Mouse (Mus musculus): ENCODE results near the gene Nme6. TPM values are rescaled to one million over a fixed set of nuclear protein-coding genes. Genes with fewer than 3 reads are reported as not detected.
"Not testable (repeated sequence)": the region's sequence is repeated elsewhere in the genome, so short reads cannot be mapped to it uniquely, and the experiment has no call there.

The Nme6 gene
- polyA plus RNA-seq (2015; fragmentation: Nextera tagmentation; extraction: Ambion mirVana), result 88.4 and 96.6 TPM in 2 replicates

DNA sequence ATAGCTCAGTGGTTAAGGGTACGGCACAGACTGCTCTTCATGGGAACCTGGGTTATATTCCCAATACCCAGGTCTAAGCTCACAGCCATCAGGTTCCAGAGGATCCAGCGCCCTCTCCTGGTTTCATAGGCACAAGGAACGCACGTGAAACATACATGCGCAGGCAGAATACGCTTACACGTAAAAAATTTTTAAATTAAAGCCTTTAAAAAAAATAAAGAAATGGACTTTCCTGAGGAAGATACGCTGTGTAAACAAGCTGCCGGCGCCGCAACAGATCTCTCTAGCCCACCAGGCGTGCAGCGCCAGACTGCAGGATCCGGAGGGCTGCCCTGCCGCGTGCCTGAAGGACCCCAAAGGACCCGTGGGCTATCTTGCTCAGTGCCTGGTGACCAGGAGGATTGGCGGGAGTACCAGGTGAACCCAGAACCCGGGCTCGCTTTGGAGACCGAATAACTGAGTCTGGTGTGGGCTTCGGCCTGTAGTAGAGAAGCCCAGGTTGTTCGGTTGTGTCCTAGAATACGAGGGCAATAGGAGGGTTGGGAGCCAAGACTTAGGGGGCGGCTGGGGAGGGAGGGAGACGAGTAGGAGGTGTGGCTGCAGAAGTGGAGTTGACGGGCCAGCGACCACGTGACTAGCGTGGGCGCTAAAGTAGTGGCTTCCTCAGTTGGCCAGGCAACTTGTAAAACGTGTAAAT, at the start of gene Nme6:
Gene Nme6 (plus strand): TSS at position 359 of the 697 bp plus-strand sequence.
- Histone ChIP-seq H3K27me3 (replicated peaks) (no peaks in the 10 kb centered on the region), H3K27ac (peak within 1 kb of the TSS; percentile 61), H3K9me3 (no peaks in the 10 kb centered on the region), H3K4me3 (replicated peaks) (peak within 1 kb of the TSS; percentile 54), H3K9ac (peak within 1 kb of the TSS; percentile 56), H3K4me2 (replicated peaks) (peak within 1 kb of the TSS; percentile 90), H3K4me1 (replicated peaks) (peaks cover 4% of the 10 kb centered on the region), H3K36me3 (no peaks in the 10 kb centered on the region)
- peak; percentile 99 for ATAC-seq
- WGBS, result under 1% methylated on average over 32 of the region's 32 CpGs

DNA sequence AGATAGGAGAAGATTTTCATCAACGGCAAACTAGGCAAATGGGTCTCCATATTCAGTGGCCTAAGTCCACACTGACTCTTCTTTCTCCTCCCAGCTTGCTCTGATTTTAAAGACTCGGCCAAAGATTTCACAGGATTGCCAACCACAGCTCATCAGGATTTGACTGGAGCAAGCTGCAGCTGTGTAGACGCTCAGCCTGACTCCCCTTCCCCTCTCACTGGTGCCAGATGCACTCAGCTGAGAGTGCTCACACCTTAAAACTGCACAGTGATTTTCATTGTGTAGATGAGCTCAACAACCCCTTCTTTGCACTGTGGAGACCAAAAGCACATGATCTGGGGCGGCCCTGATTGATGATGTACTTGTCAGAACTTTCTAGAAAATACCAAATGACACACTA, 42.0 kb upstream of the Nme6 start, which contains the start of gene Fbxw27:
Gene Fbxw27 (minus strand): TSS at position 101 of the 400 bp plus-strand sequence.
- not testable (repeated sequence) for H3K4me1 ChIP-seq (replicated peaks); H3K9me3 ChIP-seq; H3K4me3 ChIP-seq (replicated peaks); H3K9ac ChIP-seq; H3K36me3 ChIP-seq; H3K4me2 ChIP-seq (replicated peaks); H3K27ac ChIP-seq; ATAC-seq; H3K27me3 ChIP-seq (replicated peaks)
- WGBS, result 84% methylated on average over 4 of the region's 4 CpGs

DNA sequence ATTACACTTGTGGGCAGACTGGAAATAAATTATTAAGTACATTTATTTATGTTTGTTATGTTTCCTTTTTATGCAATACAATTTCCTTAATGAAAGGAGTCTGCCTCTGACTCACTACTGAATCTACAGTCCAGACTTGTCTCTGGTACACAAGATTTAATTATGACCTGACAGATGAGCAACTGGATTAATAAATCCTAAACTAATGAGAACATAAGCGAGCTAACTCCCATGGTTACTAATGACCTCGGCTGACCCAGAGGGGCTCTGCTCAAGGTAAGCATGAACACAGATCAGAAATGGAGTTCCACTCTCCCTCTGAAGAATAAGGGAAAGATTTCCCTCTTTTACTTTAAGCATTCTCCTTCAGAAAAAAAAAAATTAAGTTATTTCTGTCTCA, 37.3 kb upstream of the Nme6 start:
- Histone ChIP-seq H3K36me3 (no peaks in the 10 kb centered on the region), H3K9me3 (no peaks in the 10 kb centered on the region), H3K27me3 (replicated peaks) (no peaks in the 10 kb centered on the region), H3K27ac (no peak overlapping the region), H3K4me3 (replicated peaks) (no peak overlapping the region), H3K4me2 (replicated peaks) (no peak overlapping the region), H3K9ac (no peak overlapping the region), H3K4me1 (replicated peaks) (no peaks in the 10 kb centered on the region)
- 63% methylated on average over 2 of the region's 2 CpGs for WGBS
- ATAC-seq, result no peak

DNA sequence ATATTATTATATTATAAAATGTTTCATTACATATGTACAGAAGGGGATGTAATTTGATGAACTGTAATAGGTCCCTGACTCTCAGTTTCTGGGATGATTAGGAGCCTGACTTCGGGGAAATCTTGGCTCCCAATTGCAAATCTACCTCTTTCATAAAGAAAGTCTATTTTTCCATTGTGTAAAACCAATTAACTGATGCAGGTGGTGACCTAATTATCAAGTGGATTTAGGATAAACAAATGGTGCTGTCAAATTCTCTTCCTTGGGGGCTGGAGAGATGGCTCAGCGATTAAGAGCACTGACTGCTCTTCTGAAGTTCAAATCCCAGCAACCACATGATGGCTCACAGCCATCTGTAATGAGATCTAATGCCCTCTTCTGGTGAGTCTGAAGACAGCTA, 36.7 kb upstream of the Nme6 start:
- WGBS, result 86% methylated on average over 2 of the region's 2 CpGs

DNA sequence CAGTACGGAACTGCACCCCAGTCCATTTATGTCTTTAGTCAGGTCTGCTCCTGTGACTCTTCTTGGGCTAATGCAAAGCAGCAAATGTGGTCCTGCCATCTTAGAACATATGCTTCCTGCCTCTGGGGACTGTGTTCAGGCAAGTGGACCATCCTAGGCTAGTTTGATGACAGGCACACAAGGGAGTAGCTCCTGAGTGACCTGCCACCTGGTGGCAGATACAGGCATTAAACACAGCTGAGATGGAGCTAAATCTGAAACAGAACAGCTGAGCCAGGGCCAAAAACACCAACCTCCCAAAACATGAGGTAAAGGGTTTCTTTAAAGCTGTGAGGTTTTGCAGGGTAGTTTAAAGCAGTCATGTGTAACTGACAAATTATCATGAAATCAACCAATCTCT, 34.5 kb upstream of the Nme6 start:
- Histone ChIP-seq H3K27ac (no peak overlapping the region), H3K4me3 (replicated peaks) (no peak overlapping the region), H3K9ac (no peak overlapping the region), H3K36me3 (no peaks in the 10 kb centered on the region), H3K9me3 (no peaks in the 10 kb centered on the region), H3K27me3 (replicated peaks) (no peaks in the 10 kb centered on the region), H3K4me1 (replicated peaks) (no peaks in the 10 kb centered on the region), H3K4me2 (replicated peaks) (no peak overlapping the region)
- 96% methylated on average over 1 of the region's 1 CpGs for WGBS
- no peak for ATAC-seq

More for the DNA sequence above, 36.7 kb upstream of the Nme6 start:
- H3K4me3 ChIP-seq (replicated peaks), result no peak overlapping the region
- H3K4me1 ChIP-seq (replicated peaks), result no peaks in the 10 kb centered on the region
- no peak for ATAC-seq
- no peak overlapping the region for H3K9ac ChIP-seq
- no peak overlapping the region for H3K4me2 ChIP-seq (replicated peaks)
- no peaks in the 10 kb centered on the region for H3K36me3 ChIP-seq
- no peaks in the 10 kb centered on the region for H3K9me3 ChIP-seq
- H3K27ac ChIP-seq, result no peak overlapping the region
- H3K27me3 ChIP-seq (replicated peaks), result no peaks in the 10 kb centered on the region

GRCm38 (mm10) chr9:109805596-109805995, 27.0 kb upstream of the Nme6 start:
- not testable (repeated sequence) for H3K27me3 ChIP-seq (replicated peaks); H3K27ac ChIP-seq; H3K4me3 ChIP-seq (replicated peaks); H3K36me3 ChIP-seq; H3K9ac ChIP-seq; ATAC-seq; H3K4me1 ChIP-seq (replicated peaks); H3K9me3 ChIP-seq; H3K4me2 ChIP-seq (replicated peaks)
- WGBS, result 72% methylated on average over 2 of the region's 2 CpGs

DNA sequence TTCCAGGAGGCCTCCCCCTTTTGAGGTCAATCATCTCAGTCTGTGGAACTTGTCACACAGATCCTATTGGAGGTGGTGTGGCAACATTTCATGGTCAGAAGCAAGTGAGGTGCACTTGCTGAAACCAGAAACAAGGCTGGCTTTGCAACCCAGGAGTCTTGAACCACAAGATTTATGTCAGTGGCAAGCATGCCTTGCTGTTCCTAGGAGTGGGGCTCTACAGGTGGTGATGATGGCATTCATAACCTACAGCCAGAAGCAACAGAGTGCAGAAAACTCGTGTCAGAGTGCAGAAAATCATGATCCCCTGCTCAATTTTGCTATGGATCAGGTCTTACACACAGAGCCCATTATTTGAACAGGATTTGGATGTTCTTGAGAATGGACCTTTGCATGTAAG, 26.3 kb upstream of the Nme6 start:
- Histone ChIP-seq H3K4me2 (replicated peaks) (no peak overlapping the region), H3K36me3 (no peaks in the 10 kb centered on the region), H3K4me1 (replicated peaks) (no peaks in the 10 kb centered on the region), H3K27ac (no peak overlapping the region), H3K9ac (no peak overlapping the region), H3K4me3 (replicated peaks) (no peak overlapping the region), H3K27me3 (replicated peaks) (no peaks in the 10 kb centered on the region), H3K9me3 (no peaks in the 10 kb centered on the region)
- WGBS, result 37% methylated on average over 1 of the region's 1 CpGs
- no peak for ATAC-seq

DNA sequence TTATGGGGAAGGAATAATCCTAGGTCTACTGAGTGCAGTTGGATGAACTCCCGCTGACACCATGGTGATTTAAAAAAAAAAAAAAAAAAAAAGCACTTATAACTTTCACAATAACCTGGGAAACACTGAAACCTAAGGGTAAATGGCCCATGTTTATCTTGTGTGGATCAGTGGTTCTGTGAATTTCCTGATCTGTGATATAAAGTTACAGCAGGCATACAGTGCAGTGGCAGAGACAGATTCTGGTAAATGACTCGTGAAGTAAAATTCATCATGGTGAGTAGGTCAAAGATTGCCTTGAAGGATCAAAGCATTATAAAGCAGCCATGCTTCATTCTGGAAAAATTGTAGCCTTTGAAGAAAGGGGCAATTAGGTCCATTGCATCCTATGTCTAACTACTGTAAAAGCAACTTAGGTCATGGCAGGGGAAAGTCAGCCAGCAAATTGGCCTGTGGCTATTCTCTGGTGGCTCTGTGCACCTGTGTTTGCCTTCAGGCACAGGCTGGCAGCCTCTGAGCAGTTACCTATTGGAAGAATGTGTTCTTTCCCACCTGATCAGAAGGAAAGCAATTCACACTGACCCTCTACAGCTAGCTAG, 25.8 kb upstream of the Nme6 start:
- Histone ChIP-seq H3K9me3 (no peaks in the 10 kb centered on the region), H3K4me3 (replicated peaks) (no peak overlapping the region), H3K27me3 (replicated peaks) (no peaks in the 10 kb centered on the region), H3K9ac (no peak overlapping the region), H3K36me3 (no peaks in the 10 kb centered on the region), H3K4me2 (replicated peaks) (no peak overlapping the region), H3K27ac (no peak overlapping the region), H3K4me1 (replicated peaks) (no peaks in the 10 kb centered on the region)
- 87% methylated on average over 2 of the region's 2 CpGs for WGBS
- no peak for ATAC-seq

GRCm38 (mm10) chr9:109807898-109808297, 24.7 kb upstream of the Nme6 start:
- H3K4me1 ChIP-seq (replicated peaks), result no peaks in the 10 kb centered on the region
- 45% methylated on average over 3 of the region's 3 CpGs for WGBS
- no peaks in the 10 kb centered on the region for H3K27me3 ChIP-seq (replicated peaks)
- no peak overlapping the region for H3K9ac ChIP-seq
- no peak overlapping the region for H3K4me3 ChIP-seq (replicated peaks)
- H3K9me3 ChIP-seq, result no peaks in the 10 kb centered on the region
- no peak for ATAC-seq
- H3K36me3 ChIP-seq, result no peaks in the 10 kb centered on the region
- no peak overlapping the region for H3K4me2 ChIP-seq (replicated peaks)
- H3K27ac ChIP-seq, result no peak overlapping the region

GRCm38 (mm10) chr9:109811980-109812379, 20.6 kb upstream of the Nme6 start, which contains the start of gene Spink8:
Gene Spink8, plus strand, starts transcription at chr9:109812280.
- H3K9ac ChIP-seq, result no peak within 1 kb of the TSS
- H3K27ac ChIP-seq, result no peak within 1 kb of the TSS
- ATAC-seq, result no peak
- no peaks in the 10 kb centered on the region for H3K27me3 ChIP-seq (replicated peaks)
- H3K36me3 ChIP-seq, result no peaks in the 10 kb centered on the region
- no peaks in the 10 kb centered on the region for H3K9me3 ChIP-seq
- H3K4me1 ChIP-seq (replicated peaks), result no peaks in the 10 kb centered on the region
- H3K4me3 ChIP-seq (replicated peaks), result no peak within 1 kb of the TSS
- no peak within 1 kb of the TSS for H3K4me2 ChIP-seq (replicated peaks)
- WGBS, result 57% methylated on average over 1 of the region's 1 CpGs

DNA sequence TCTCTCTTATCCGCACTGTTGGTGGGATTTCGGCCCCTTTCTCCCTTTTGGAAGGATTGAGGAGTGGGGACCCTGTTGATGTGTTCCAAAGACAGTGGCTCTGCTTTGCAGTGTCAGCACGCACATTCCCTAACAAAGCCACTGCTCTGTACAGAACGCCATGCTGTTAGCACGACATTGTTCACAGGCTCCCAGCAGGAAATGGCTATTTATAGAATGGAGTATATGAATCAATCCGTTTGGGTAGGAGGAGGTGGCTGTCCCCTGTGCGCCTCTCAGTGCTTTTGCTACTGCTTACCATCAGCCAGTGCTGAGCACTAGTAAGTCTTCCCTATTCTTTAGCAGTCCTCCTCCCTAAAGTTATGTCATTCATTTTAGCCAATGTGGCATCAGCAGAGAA, 19.1 kb upstream of the Nme6 start:
- H3K36me3 ChIP-seq, result no peaks in the 10 kb centered on the region
- H3K27ac ChIP-seq, result no peak overlapping the region
- H3K4me2 ChIP-seq (replicated peaks), result no peak overlapping the region
- no peaks in the 10 kb centered on the region for H3K27me3 ChIP-seq (replicated peaks)
- WGBS, result 54% methylated on average over 7 of the region's 7 CpGs
- no peak overlapping the region for H3K4me3 ChIP-seq (replicated peaks)
- H3K9ac ChIP-seq, result no peak overlapping the region
- no peaks in the 10 kb centered on the region for H3K4me1 ChIP-seq (replicated peaks)
- H3K9me3 ChIP-seq, result no peaks in the 10 kb centered on the region
- no peak for ATAC-seq

DNA sequence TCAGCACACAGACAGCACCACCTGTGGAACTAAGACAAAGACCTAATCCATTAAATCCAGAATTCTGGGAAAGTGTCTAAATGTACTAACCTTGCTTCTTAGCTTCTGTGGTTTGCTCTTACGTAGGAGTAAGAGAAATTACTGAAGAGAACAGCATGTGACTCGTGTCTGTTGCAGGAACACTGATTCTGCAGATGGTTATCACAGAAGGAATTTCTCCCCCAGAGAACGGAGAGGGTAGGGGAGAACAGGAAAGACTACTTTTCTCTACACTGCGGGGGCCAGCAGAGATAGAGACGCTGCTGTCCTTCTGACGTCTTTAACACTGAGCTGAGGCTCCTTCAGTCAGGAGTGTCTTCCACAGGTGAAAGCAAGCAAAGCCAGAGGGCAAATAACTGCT, 16.2 kb upstream of the Nme6 start:
- H3K27me3 ChIP-seq (replicated peaks), result no peaks in the 10 kb centered on the region
- H3K36me3 ChIP-seq, result no peaks in the 10 kb centered on the region
- H3K4me3 ChIP-seq (replicated peaks), result no peak overlapping the region
- no peaks in the 10 kb centered on the region for H3K9me3 ChIP-seq
- H3K4me2 ChIP-seq (replicated peaks), result no peak overlapping the region
- H3K27ac ChIP-seq, result no peak overlapping the region
- ATAC-seq, result no peak
- no peak overlapping the region for H3K9ac ChIP-seq
- 48% methylated on average over 6 of the region's 6 CpGs for whole genome bisulfite sequencing
- H3K4me1 ChIP-seq (replicated peaks), result no peaks in the 10 kb centered on the region

- no peak for ATAC-seq
- 66% methylated on average over 4 of the region's 4 CpGs for WGBS
- Histone ChIP-seq H3K27ac (no peak overlapping the region), H3K4me1 (replicated peaks) (no peaks in the 10 kb centered on the region), H3K36me3 (no peaks in the 10 kb centered on the region), H3K9me3 (no peaks in the 10 kb centered on the region), H3K9ac (no peak overlapping the region), H3K4me3 (replicated peaks) (no peak overlapping the region), H3K4me2 (replicated peaks) (no peak overlapping the region), H3K27me3 (replicated peaks) (no peaks in the 10 kb centered on the region)
These were observed 6.8 kb upstream of the Nme6 start for GRCm38 (mm10) chr9:109825739-109826138.

All from intestine, embryonic 15.5 days (tissue).